Mouse (Mus musculus) lung, adult 2 months (tissue): ENCODE measurements at regions not wholly inside any gene's neighbourhood (a gene's known extent, or its start where the extent isn't known, plus 50 kb on each side); places are given as distances from the start of the nearest gene placed in this dataset.

Source experiments
- CTCF ChIP-seq: fragments of 200-500 bp; IDR thresholded peaks from 2 replicates; pipeline ENCODE4 v1.5.1; 2011; ENCODE audit warnings: mild to moderate bottlenecking, low read length, control low read depth; ENCODE audit not compliant: insufficient read depth
- POLR2A ChIP-seq: fragments of 200-500 bp; IDR thresholded peaks from 2 replicates; pipeline ENCODE4 v1.6.1; 2011; ENCODE audit warnings: low read depth, mild to moderate bottlenecking, control low read depth, low read length, borderline replicate concordance; ENCODE audit errors: extremely low read depth

DNA sequence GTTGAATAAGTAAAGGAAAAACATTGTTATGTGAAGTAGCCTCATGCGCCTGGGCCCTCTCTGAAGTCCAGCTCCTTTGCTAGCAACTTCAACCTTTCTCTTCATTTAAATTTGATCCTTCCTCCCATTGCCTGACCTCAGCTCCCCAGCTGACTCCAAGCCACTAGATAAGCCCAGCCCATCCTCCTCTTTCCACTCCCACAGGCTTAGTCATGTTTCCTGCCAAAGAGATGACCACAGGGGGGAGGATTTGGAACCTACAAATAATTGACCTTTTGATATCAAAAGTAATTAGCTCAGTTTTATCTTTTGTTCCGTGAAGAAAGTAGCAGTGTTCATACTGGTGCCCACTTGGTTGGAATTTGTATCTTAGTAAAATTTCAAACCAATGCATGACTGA is 345.7 kb upstream of the Zmiz1 start:
- no peak for TF ChIP-seq CTCF
- TF ChIP-seq POLR2A = no peak
